Mouse (Mus musculus): ENCODE measurements around the gene Insm1.

The Insm1 gene

GRCm38 (mm10) chr2:146225818-146226217 lies 4.1 kb downstream of the Insm1 start:
- no peak for DNase-seq

- DNase-seq = no peak
These were observed 4.8 kb downstream of the Insm1 start for GRCm38 (mm10) chr2:146226484-146226883.

GRCm38 (mm10) chr2:146227646-146228045 lies 5.9 kb downstream of the Insm1 start:
- DNase-seq = no peak

GRCm38 (mm10) chr2:146228435-146228834 lies 6.7 kb downstream of the Insm1 start:
- DNase-seq = no peak

- no peak for DNase-seq
These were observed 9.8 kb downstream of the Insm1 start for GRCm38 (mm10) chr2:146231485-146231884.

GRCm38 (mm10) chr2:146239196-146239747 lies 17.6 kb downstream of the Insm1 start:
- DNase-seq = no peak

- no peak for DNase-seq
These were observed 22.3 kb downstream of the Insm1 start for GRCm38 (mm10) chr2:146244049-146244448.

GRCm38 (mm10) chr2:146245401-146245800 lies 23.7 kb downstream of the Insm1 start:
- DNase-seq = no peak

GRCm38 (mm10) chr2:146246409-146247075 lies 24.8 kb downstream of the Insm1 start:
- no peak for DNase-seq

GRCm38 (mm10) chr2:146247576-146247975 lies 25.9 kb downstream of the Insm1 start:
- no peak for DNase-seq

- no peak for DNase-seq
These were observed 27.3 kb downstream of the Insm1 start for GRCm38 (mm10) chr2:146249033-146249432.

- peak; percentile 8 to 11 for DNase-seq
These were observed 28.6 kb downstream of the Insm1 start for GRCm38 (mm10) chr2:146250236-146250904.

- DNase-seq = no peak
These were observed 32.7 kb downstream of the Insm1 start for GRCm38 (mm10) chr2:146254387-146254786.

- no peak for DNase-seq
These were observed 33.9 kb downstream of the Insm1 start for GRCm38 (mm10) chr2:146255636-146256035.

GRCm38 (mm10) chr2:146256321-146256875 lies 34.7 kb downstream of the Insm1 start:
- peak; percentile 23 to 33 for DNase-seq

- DNase-seq = no peak
These were observed 35.3 kb downstream of the Insm1 start for GRCm38 (mm10) chr2:146257037-146257436.

- no peak for DNase-seq
These were observed 35.9 kb downstream of the Insm1 start for GRCm38 (mm10) chr2:146257609-146258008.

- DNase-seq = peak in 1 of 2 experiments; percentile 9
These were observed 37.2 kb downstream of the Insm1 start for GRCm38 (mm10) chr2:146258736-146259469.

- DNase-seq = no peak
These were observed 38.3 kb downstream of the Insm1 start for GRCm38 (mm10) chr2:146259787-146260560.

GRCm38 (mm10) chr2:146261146-146261545 lies 39.4 kb downstream of the Insm1 start:
- DNase-seq = no peak

- no peak for DNase-seq
These were observed 40.5 kb downstream of the Insm1 start for GRCm38 (mm10) chr2:146262215-146262614.

- no peak for DNase-seq
These were observed 41.2 kb downstream of the Insm1 start for GRCm38 (mm10) chr2:146262966-146263365.
